Mouse (Mus musculus): ENCODE results near the gene Gm44805.

The Gm44805 gene

GRCm38 (mm10) chr7:19628192-19628535 is 53.1 kb downstream of the Gm44805 start:
- no peak for DNase-seq

GRCm38 (mm10) chr7:19627721-19628120 is 53.5 kb downstream of the Gm44805 start:
- no peak for DNase-seq

- no peak for DNase-seq
Observed at GRCm38 (mm10) chr7:19623433-19623832, 57.8 kb downstream of the Gm44805 start.

- no peak for DNase-seq
Observed at GRCm38 (mm10) chr7:19622241-19622640, 59.0 kb downstream of the Gm44805 start.
